8 mouse cellular contexts compared by ENCODE assay signal in the genomic region with DNA sequence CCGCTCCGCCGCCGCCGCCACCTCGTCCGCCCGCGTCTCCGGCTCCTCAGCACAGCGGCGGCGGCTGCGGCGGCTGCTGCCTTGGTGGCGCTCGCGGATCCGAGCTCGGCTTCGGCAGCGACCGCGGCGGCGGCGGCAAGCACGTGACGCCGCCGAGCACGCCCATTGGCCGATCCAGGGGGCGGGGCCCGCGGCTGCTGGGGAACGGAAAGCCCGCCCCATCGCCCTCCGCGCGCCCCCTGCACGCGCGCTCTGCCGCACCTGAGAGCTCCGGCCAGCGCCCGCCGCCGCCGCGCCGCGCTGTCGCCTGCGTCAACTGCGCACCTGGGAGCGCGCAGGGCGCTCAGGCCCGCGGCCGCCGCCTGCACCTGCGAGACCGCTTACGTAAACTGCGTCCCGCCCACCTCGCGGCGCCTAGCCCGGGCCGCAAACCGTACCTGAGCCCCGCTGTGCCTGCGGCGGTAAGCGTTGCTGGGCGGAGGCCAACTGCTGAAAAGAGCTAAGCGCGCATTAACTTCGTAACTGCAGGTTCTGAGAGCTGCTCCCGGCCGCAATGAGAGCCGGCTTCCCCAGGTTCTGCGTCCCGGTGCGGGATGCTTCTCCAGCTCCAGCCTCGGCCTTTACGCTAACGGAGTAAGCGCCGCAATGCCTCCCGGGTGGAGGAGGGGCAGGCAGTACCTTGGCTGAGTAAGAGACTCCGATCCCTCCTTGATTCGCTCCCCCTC. TPM values are rescaled to one million over a fixed set of nuclear protein-coding genes. Genes with fewer than 3 reads are reported as not detected.
DNase-seq lines count a peak whose midpoint lies in the region; ATAC-seq lines count a peak whose summit lies in the region.

Strbp (minus strand) TSS at position 630 of the 725 bp plus-strand sequence.

- peak within 1 kb of the TSS; percentile 99 for H3K4me3 ChIP-seq in hindbrain, embryonic 16.5 days (ENCODE audit: low read length)

- peak; percentile 94 for ATAC-seq in hindbrain, embryonic 16.5 days

- peaks cover 21% of the 10 kb centered on the region for H3K4me1 ChIP-seq in hindbrain, embryonic 16.5 days (ENCODE audit: control insufficient read depth, insufficient read depth, low read depth, low read length)

- peak within 1 kb of the TSS; percentile 91 for H3K9ac ChIP-seq in hindbrain, embryonic 16.5 days (ENCODE audit: low read depth, low read length)

- H3K4me2 ChIP-seq in hindbrain, embryonic 16.5 days (ENCODE audit: low read length), result peak within 1 kb of the TSS; percentile 85

- no peaks in the 10 kb centered on the region for H3K9me3 ChIP-seq in hindbrain, embryonic 16.5 days (ENCODE audit: control insufficient read depth, low read length)

- peak; percentile 98 for DNase-seq in ZHBTc4 (ENCODE audit: low read depth, low spot score)
- DNase-seq in cerebellum, postnatal 4 days (ENCODE audit: low spot score in 2 of 2), result peak; percentile 92 to 97
- DNase-seq in gastrocnemius, adult 18-20 months (ENCODE audit: low spot score), result peak; percentile 90
- peak; percentile 93 to 96 for DNase-seq in left cerebral cortex, adult 18-20 months (ENCODE audit: low spot score in 2 of 2)
- peak; percentile 95 to 97 for DNase-seq in lung, postnatal 4 days
- DNase-seq in retina, postnatal 1 day, result peak; percentile 95
- DNase-seq in thymus, postnatal 4 days, result peak; percentile 99

- WGBS in hindbrain, embryonic 16.5 days, result under 1% methylated on average over 74 of the region's 98 CpGs

- H3K27ac ChIP-seq in hindbrain, embryonic 16.5 days (ENCODE audit: low read depth, low read length), result peak within 1 kb of the TSS; percentile 98

- H3K36me3 ChIP-seq in hindbrain, embryonic 16.5 days (ENCODE audit: control insufficient read depth, insufficient read depth, low read length), result no peaks in the 10 kb centered on the region

- no peaks in the 10 kb centered on the region for H3K27me3 ChIP-seq in hindbrain, embryonic 16.5 days (replicated peaks; ENCODE audit: control insufficient read depth, insufficient read depth, low read length)

RNA-seq across cellular contexts. Expression of gene Strbp, which starts in this region (rescaled TPM):
- 10 to 100 TPM; 20.5 to 21.5 TPM for total RNA-seq in gastrocnemius, adult 18-20 months (2021)
- 94.9 and 96.0 TPM in 2 replicates for polyA plus RNA-seq in hindbrain, embryonic 16.5 days (2015; fragmentation: Nextera tagmentation; extraction: Ambion mirVana)
- 100 to 1,000 TPM; 285 to 321 TPM for total RNA-seq in left cerebral cortex, adult 18-20 months (2021)

Comparison
In these comparisons a context has a peak if more than half of its experiments do, and no peak if none do; other contexts are left out.
1. Peak in every context shown above with its lines: DNase-seq, ATAC-seq, H3K4me3 ChIP-seq and H3K27ac ChIP-seq.
2. RNA of gene Strbp (total RNA-seq): 285 to 321 TPM in left cerebral cortex, adult 18-20 months; 20.5 to 21.5 TPM in gastrocnemius, adult 18-20 months; every median in the first group is over 10 times any median in the second.